Comparison of ENCODE assay signal across 11 mouse cellular contexts in the genomic region with DNA sequence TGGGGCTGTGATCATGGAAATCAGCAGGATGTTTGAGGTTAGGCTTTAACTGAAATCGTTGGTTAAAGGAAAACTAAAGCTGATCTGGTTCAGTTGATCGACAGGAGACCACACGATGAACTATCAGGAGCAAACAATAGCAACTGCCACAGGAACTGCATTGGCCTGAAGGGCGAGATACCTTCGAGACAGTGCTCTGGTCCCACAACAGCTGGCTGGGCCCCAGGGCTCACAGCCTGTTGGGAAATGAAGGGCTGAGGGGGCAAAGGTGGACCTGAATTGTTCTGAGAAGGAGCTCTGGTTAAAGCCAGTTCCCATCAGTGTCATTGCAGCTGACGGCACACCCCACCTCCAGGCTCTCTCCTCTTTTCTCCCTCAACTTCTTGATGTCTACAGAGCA. TPM values are rescaled to one million over a fixed set of nuclear protein-coding genes. Genes with fewer than 3 reads are reported as not detected.
DNase-seq lines count a peak whose midpoint lies in the region; ATAC-seq and TF ChIP-seq lines count a peak whose summit lies in the region.
"Had no signal": no experiment of that assay in that cellular context is flagged by ENCODE, and none has a peak within 500 bp of the region (broad histone marks: within the 10 kb centered on the region; RNA-seq: fewer than 3 reads in every experiment).

No protein-coding gene starts in this region.

- no peak overlapping the region for H3K4me3 ChIP-seq in lung, embryonic 14.5 days (ENCODE audit: low read depth, low read length)
- H3K4me3 ChIP-seq in intestine, embryonic 14.5 days (ENCODE audit: low read depth, low read length) = no peak overlapping the region
- H3K4me3 ChIP-seq in forebrain, embryonic 10.5 days = no peak overlapping the region
- H3K4me3 ChIP-seq: embryonic facial prominence, embryonic 15.5 days; hindbrain, embryonic 15.5 days had no signal

- no peaks in the 10 kb centered on the region for H3K9me3 ChIP-seq in lung, embryonic 14.5 days (ENCODE audit: low read depth, low read length)
- H3K9me3 ChIP-seq in intestine, embryonic 14.5 days (ENCODE audit: control insufficient read depth, low read length) = no peaks in the 10 kb centered on the region
- H3K9me3 ChIP-seq in forebrain, embryonic 10.5 days = no peaks in the 10 kb centered on the region
- H3K9me3 ChIP-seq: embryonic facial prominence, embryonic 15.5 days; hindbrain, embryonic 15.5 days had no signal

- H3K4me1 ChIP-seq in lung, embryonic 14.5 days (ENCODE audit: insufficient read depth) = peaks cover 46% of the 10 kb centered on the region
- H3K4me1 ChIP-seq in intestine, embryonic 14.5 days (replicated peaks; ENCODE audit: control insufficient read depth, insufficient read depth, low read length) = peaks cover 65% of the 10 kb centered on the region
- peaks cover 47% of the 10 kb centered on the region for H3K4me1 ChIP-seq in forebrain, embryonic 10.5 days

- no peak overlapping the region for H3K4me2 ChIP-seq in lung, embryonic 14.5 days
- H3K4me2 ChIP-seq in intestine, embryonic 14.5 days (ENCODE audit: low read length) = no peak overlapping the region
- H3K4me2 ChIP-seq: embryonic facial prominence, embryonic 15.5 days; hindbrain, embryonic 15.5 days had no signal

- no peak for DNase-seq in lung, embryonic 14.5 days
- no peak for DNase-seq in lung, adult 18-20 months
- DNase-seq in intestine, embryonic 14.5 days (ENCODE audit: low spot score) = no peak
- peak; percentile 63 to 64 for DNase-seq in kidney, postnatal 36 days
- no peak for DNase-seq in forebrain, embryonic 10.5 days (ENCODE audit: extremely low spot score, low spot score)
- no peak for DNase-seq in right cerebral cortex, postnatal 36 days (ENCODE audit: low spot score in 2 of 2)
- DNase-seq in embryo, embryonic 9.5 days (ENCODE audit: extremely low spot score) = no peak
- DNase-seq: thymus, adult 2 months had no signal

- peak overlapping the region; percentile 56; the same call in 1 of the 2 replicates for H3K27ac ChIP-seq in lung, embryonic 14.5 days (ENCODE audit: low read depth)
- peak overlapping the region; percentile 51; the same call in 1 of the 2 replicates for H3K27ac ChIP-seq in intestine, embryonic 14.5 days (ENCODE audit: low read depth)
- H3K27ac ChIP-seq in forebrain, embryonic 10.5 days = no peak overlapping the region
- H3K27ac ChIP-seq: hindbrain, embryonic 15.5 days had no signal

- no peaks in the 10 kb centered on the region for H3K27me3 ChIP-seq in lung, embryonic 14.5 days (ENCODE audit: insufficient read depth, low read length)
- no peaks in the 10 kb centered on the region for H3K27me3 ChIP-seq in intestine, embryonic 14.5 days (replicated peaks; ENCODE audit: control insufficient read depth, insufficient read depth, low read length)
- peaks cover 17% of the 10 kb centered on the region; the same call in 1 of the 2 replicates for H3K27me3 ChIP-seq in forebrain, embryonic 10.5 days (ENCODE audit: poor library complexity, severe bottlenecking)
- H3K27me3 ChIP-seq: embryonic facial prominence, embryonic 15.5 days had no signal

- 61% methylated on average over 6 of the region's 6 CpGs for WGBS in lung, embryonic 14.5 days
- 69% methylated on average over 6 of the region's 6 CpGs for WGBS in intestine, embryonic 14.5 days
- 87% methylated on average over 6 of the region's 6 CpGs for WGBS in forebrain, embryonic 10.5 days

- H3K9ac ChIP-seq in lung, embryonic 14.5 days = no peak overlapping the region
- no peak overlapping the region for H3K9ac ChIP-seq in intestine, embryonic 14.5 days (ENCODE audit: low read length)
- H3K9ac ChIP-seq: embryonic facial prominence, embryonic 15.5 days; hindbrain, embryonic 15.5 days had no signal

- ATAC-seq in lung, embryonic 14.5 days (ENCODE audit: insufficient read depth) = no peak
- ATAC-seq in intestine, embryonic 14.5 days (replicated peaks; ENCODE audit: low FRiP score, low TSS enrichment, low read depth) = no peak
- ATAC-seq in megakaryocyte-erythroid progenitor cell, adult 5-6 weeks (replicated peaks; ENCODE audit: low FRiP score, low TSS enrichment, poor library complexity, severe bottlenecking) = peak; percentile 78

- no peaks in the 10 kb centered on the region for H3K36me3 ChIP-seq in lung, embryonic 14.5 days (ENCODE audit: insufficient read depth)
- H3K36me3 ChIP-seq in intestine, embryonic 14.5 days (ENCODE audit: control insufficient read depth, insufficient read depth, low read length) = peaks cover 4% of the 10 kb centered on the region; the same call in 1 of the 2 replicates
- no peaks in the 10 kb centered on the region for H3K36me3 ChIP-seq in forebrain, embryonic 10.5 days (replicated peaks)
- H3K36me3 ChIP-seq: hindbrain, embryonic 15.5 days had no signal

- no peak for TF ChIP-seq CTCF in lung, embryonic 14.5 days (IDR thresholded peaks at IDR 0.05; ENCODE audit: low read depth)

RNA-seq across cellular contexts. Expression of a gene that starts 52.5 kb away (rescaled TPM):
- polyA plus RNA-seq in lung, embryonic 14.5 days (2014; fragmentation: Nextera tagmentation; extraction: Ambion mirVana) = 23.8 and 23.9 TPM in 2 replicates
- polyA plus RNA-seq in intestine, embryonic 14.5 days (2014; fragmentation: Nextera tagmentation; extraction: Ambion mirVana) = 24.4 and 28.7 TPM in 2 replicates
- 28.8 and 36.5 TPM in 2 replicates for total RNA-seq in megakaryocyte-erythroid progenitor cell, adult 5-6 weeks (2014; fragmentation: Nextera tagmentation)
- total RNA-seq in megakaryocyte-erythroid progenitor cell, adult 5-6 weeks (2017) = 25.6 and 35.5 TPM in 2 replicates
- polyA plus RNA-seq in forebrain, embryonic 10.5 days (2016; fragmentation: Nextera tagmentation; extraction: Ambion mirVana) = 5.7 and 5.8 TPM in 2 replicates

Comparison
In these comparisons a context has a peak if more than half of its experiments do, and no peak if none do; other contexts are left out.
1. DNase-seq: peak in kidney, postnatal 36 days (2 of 2); none in lung, embryonic 14.5 days (single experiment), lung, adult 18-20 months (0 of 2), intestine, embryonic 14.5 days (single experiment), forebrain, embryonic 10.5 days (single experiment), right cerebral cortex, postnatal 36 days (0 of 2) and embryo, embryonic 9.5 days (single experiment).